Mouse (Mus musculus): ENCODE measurements around the gene Atp6v1g3. TPM values are rescaled to one million over a fixed set of nuclear protein-coding genes. Genes with fewer than 3 reads are reported as not detected.

Gene Atp6v1g3
- total and polyA plus RNA-seq, 2 experiments from 2014 or later, result not detected

- 89% methylated on average over 3 of the region's 3 CpGs for WGBS
- no peaks in the 10 kb centered on the region for H3K36me3 ChIP-seq (ENCODE audit: insufficient read depth, low read length)
- DNase-seq (ENCODE audit: low spot score) (no peak), ATAC-seq (no peak)
- H3K4me3 ChIP-seq (ENCODE audit: low read length), result no peak overlapping the region
- no peak for TF ChIP-seq CTCF (IDR thresholded peaks at IDR 0.05; ENCODE audit: low read depth)
- H3K27ac ChIP-seq, result no peak overlapping the region
- H3K4me2 ChIP-seq (ENCODE audit: low read depth, low read length), result no peak overlapping the region
- no peak overlapping the region for H3K9ac ChIP-seq (replicated peaks; ENCODE audit: low read length)
- H3K4me1 ChIP-seq (ENCODE audit: insufficient read depth, low read length), result no peaks in the 10 kb centered on the region
- no peaks in the 10 kb centered on the region for H3K27me3 ChIP-seq (ENCODE audit: insufficient read depth, low read length)
- no peaks in the 10 kb centered on the region for H3K9me3 ChIP-seq (ENCODE audit: low read length)
These were observed 12.0 kb upstream of the Atp6v1g3 start for GRCm38 (mm10) chr1:138261520-138261919.

- no peak for ATAC-seq
- DNase-seq (ENCODE audit: low spot score), result no peak
- H3K4me1 ChIP-seq (ENCODE audit: insufficient read depth, low read length), result no peaks in the 10 kb centered on the region
- H3K9ac ChIP-seq (replicated peaks; ENCODE audit: low read length), result no peak overlapping the region
- H3K27me3 ChIP-seq (ENCODE audit: insufficient read depth, low read length), result no peaks in the 10 kb centered on the region
- H3K9me3 ChIP-seq (ENCODE audit: low read length), result no peaks in the 10 kb centered on the region
- H3K4me3 ChIP-seq (ENCODE audit: low read length), result no peak overlapping the region
- no peak for TF ChIP-seq CTCF (IDR thresholded peaks at IDR 0.05; ENCODE audit: low read depth)
- H3K27ac ChIP-seq, result no peak overlapping the region
- no peaks in the 10 kb centered on the region for H3K36me3 ChIP-seq (ENCODE audit: insufficient read depth, low read length)
- no peak overlapping the region for H3K4me2 ChIP-seq (ENCODE audit: low read depth, low read length)
These were observed 11.1 kb upstream of the Atp6v1g3 start for GRCm38 (mm10) chr1:138262408-138262807.

GRCm38 (mm10) chr1:138267465-138268055 lies 6.0 kb upstream of the Atp6v1g3 start:
- no peak overlapping the region for H3K9ac ChIP-seq (replicated peaks; ENCODE audit: low read length)
- DNase-seq (ENCODE audit: low spot score) (no peak), ATAC-seq (no peak)
- no peak for TF ChIP-seq CTCF (IDR thresholded peaks at IDR 0.05; ENCODE audit: low read depth)
- H3K36me3 ChIP-seq (ENCODE audit: insufficient read depth, low read length), result no peaks in the 10 kb centered on the region
- H3K27ac ChIP-seq, result no peak overlapping the region
- H3K4me2 ChIP-seq (ENCODE audit: low read depth, low read length), result no peak overlapping the region
- H3K4me1 ChIP-seq (ENCODE audit: insufficient read depth, low read length), result no peaks in the 10 kb centered on the region
- H3K9me3 ChIP-seq (ENCODE audit: low read length), result no peaks in the 10 kb centered on the region
- H3K4me3 ChIP-seq (ENCODE audit: low read length), result no peak overlapping the region
- WGBS, result 81% methylated on average over 5 of the region's 5 CpGs
- no peaks in the 10 kb centered on the region for H3K27me3 ChIP-seq (ENCODE audit: insufficient read depth, low read length)

GRCm38 (mm10) chr1:138274930-138275329 lies 1.4 kb downstream of the Atp6v1g3 start:
- WGBS, result 74% methylated on average over 3 of the region's 3 CpGs
- Histone ChIP-seq H3K4me3 (ENCODE audit: low read length) (no peak overlapping the region), H3K27me3 (ENCODE audit: insufficient read depth, low read length) (no peaks in the 10 kb centered on the region), H3K9me3 (ENCODE audit: low read length) (no peaks in the 10 kb centered on the region), H3K4me1 (ENCODE audit: insufficient read depth, low read length) (no peaks in the 10 kb centered on the region), H3K36me3 (ENCODE audit: insufficient read depth, low read length) (no peaks in the 10 kb centered on the region), H3K9ac (replicated peaks; ENCODE audit: low read length) (no peak overlapping the region), H3K4me2 (ENCODE audit: low read depth, low read length) (no peak overlapping the region), H3K27ac (no peak overlapping the region)
- DNase-seq (ENCODE audit: low spot score) (no peak), ATAC-seq (no peak)
- no peak for TF ChIP-seq CTCF (IDR thresholded peaks at IDR 0.05; ENCODE audit: low read depth)

DNA sequence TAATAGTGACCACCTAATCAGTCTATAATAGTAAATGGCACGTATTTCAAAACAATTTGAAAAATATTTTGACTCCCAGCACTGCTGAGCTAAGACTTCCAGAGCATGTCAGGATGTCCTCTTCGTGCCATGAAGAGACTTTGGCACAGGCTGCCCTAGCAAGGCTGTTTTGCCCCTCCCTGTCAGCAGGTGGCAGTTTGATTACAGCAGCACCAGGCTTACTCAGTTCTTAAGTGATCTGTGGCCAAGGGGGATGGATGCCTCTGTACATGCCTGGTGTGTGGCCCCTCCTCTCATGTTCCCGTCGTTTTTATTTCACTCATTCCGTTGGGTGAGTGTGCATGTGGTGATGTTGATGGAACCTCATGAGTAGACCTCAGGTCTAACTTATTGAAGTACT lies 2.3 kb downstream of the Atp6v1g3 start:
- H3K4me1 ChIP-seq (ENCODE audit: insufficient read depth, low read length), result no peaks in the 10 kb centered on the region
- DNase-seq (ENCODE audit: low spot score) (no peak), ATAC-seq (no peak)
- TF ChIP-seq CTCF (IDR thresholded peaks at IDR 0.05; ENCODE audit: low read depth), result 0 out of 2 replicates have a peak, but pooled peaks have one; percentile 18
- H3K27me3 ChIP-seq (ENCODE audit: insufficient read depth, low read length), result no peaks in the 10 kb centered on the region
- no peak overlapping the region for H3K4me3 ChIP-seq (ENCODE audit: low read length)
- H3K9me3 ChIP-seq (ENCODE audit: low read length), result no peaks in the 10 kb centered on the region
- H3K36me3 ChIP-seq (ENCODE audit: insufficient read depth, low read length), result no peaks in the 10 kb centered on the region
- no peak overlapping the region for H3K4me2 ChIP-seq (ENCODE audit: low read depth, low read length)
- 52% methylated on average over 5 of the region's 5 CpGs for WGBS
- no peak overlapping the region for H3K9ac ChIP-seq (replicated peaks; ENCODE audit: low read length)
- H3K27ac ChIP-seq, result no peak overlapping the region

DNA sequence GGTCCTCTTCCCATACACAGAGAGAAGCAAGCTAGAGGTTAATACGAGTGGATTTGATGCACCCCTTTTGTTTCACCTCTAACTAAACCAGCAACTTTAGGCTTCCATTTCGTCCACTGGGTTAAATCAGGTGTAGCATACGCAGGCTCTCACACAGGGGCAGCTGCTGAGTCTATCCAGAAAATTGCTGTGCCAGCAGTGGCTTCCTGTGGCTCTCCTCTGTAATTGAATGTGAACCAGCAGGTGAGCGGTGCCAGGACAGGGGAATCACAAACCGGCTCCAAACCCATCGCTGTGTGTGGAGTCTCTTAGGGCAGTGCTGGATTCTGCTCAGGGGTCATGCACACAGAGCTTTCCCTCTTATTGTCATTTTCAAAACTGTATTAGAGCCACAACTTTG lies 7.6 kb downstream of the Atp6v1g3 start:
- TF ChIP-seq CTCF (IDR thresholded peaks at IDR 0.05; ENCODE audit: low read depth), result no peak
- Histone ChIP-seq H3K9ac (replicated peaks; ENCODE audit: low read length) (no peak overlapping the region), H3K9me3 (ENCODE audit: low read length) (no peaks in the 10 kb centered on the region), H3K4me1 (ENCODE audit: insufficient read depth, low read length) (no peaks in the 10 kb centered on the region), H3K4me3 (ENCODE audit: low read length) (no peak overlapping the region), H3K4me2 (ENCODE audit: low read depth, low read length) (no peak overlapping the region), H3K27ac (no peak overlapping the region), H3K36me3 (ENCODE audit: insufficient read depth, low read length) (no peaks in the 10 kb centered on the region), H3K27me3 (ENCODE audit: insufficient read depth, low read length) (no peaks in the 10 kb centered on the region)
- ATAC-seq, result no peak
- 42% methylated on average over 6 of the region's 6 CpGs for WGBS
- DNase-seq (ENCODE audit: low spot score), result peak; percentile 25

DNA sequence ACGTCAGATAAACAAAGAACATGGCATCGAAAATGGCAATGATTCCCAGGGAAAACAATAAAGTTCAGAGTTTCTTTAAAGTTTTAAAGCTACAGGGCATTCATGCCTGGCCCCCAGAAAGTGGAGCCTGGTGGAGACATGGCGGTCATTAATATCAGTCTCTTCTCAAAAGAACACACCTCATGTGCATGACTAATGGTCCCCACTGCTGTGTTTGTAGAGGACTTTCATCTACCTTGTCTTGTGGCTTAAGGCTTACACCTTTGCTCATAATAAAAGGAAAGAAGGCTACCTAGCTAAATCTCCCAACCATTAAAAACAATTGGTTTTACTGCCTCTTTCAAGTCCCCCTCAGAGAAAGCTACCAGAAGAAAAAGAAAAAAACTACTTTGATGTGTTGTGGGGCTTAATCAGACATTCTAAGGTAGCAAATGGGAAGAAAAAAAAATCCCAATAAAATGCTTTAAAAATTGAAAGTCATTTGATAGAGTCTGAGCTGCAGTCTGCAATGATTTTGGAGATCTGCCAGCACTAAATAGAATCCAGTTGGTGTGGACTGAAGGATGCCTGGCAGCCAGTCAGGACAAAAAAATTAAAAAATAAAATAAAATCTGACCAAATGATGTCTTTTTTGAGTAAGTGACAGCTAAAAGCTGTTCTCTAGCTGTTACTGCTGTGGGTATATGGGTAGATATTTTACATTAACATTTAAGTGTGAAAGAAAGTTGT lies 9.0 kb downstream of the Atp6v1g3 start:
- ATAC-seq (no peak), DNase-seq (ENCODE audit: low spot score) (peak; percentile 50)
- H3K4me3 ChIP-seq (ENCODE audit: low read length), result no peak overlapping the region
- no peaks in the 10 kb centered on the region for H3K36me3 ChIP-seq (ENCODE audit: insufficient read depth, low read length)
- H3K4me2 ChIP-seq (ENCODE audit: low read depth, low read length), result no peak overlapping the region
- no peaks in the 10 kb centered on the region for H3K4me1 ChIP-seq (ENCODE audit: insufficient read depth, low read length)
- H3K9ac ChIP-seq (replicated peaks; ENCODE audit: low read length), result no peak overlapping the region
- H3K27me3 ChIP-seq (ENCODE audit: insufficient read depth, low read length), result no peaks in the 10 kb centered on the region
- no peak overlapping the region for H3K27ac ChIP-seq
- H3K9me3 ChIP-seq (ENCODE audit: low read length), result no peaks in the 10 kb centered on the region
- WGBS, result 82% methylated on average over 3 of the region's 3 CpGs
- TF ChIP-seq CTCF (IDR thresholded peaks at IDR 0.05; ENCODE audit: low read depth), result no peak

Data from hindbrain, postnatal 0 days (tissue).